Mouse (Mus musculus) kidney, embryonic 14.5 days (tissue): ENCODE results near the gene Myg1. TPM values are rescaled to one million over a fixed set of nuclear protein-coding genes. Genes with fewer than 3 reads are reported as not detected.

Experiments used
- ATAC-seq: fragments of 200-750 bp; cut with Nextera tagmentation; 2 replicates; pipeline ENCODE4 v1.8.0; 2017; ENCODE audit warnings: moderate number of reproducible peaks, mild to moderate bottlenecking, moderate TSS enrichment, moderate library complexity; ENCODE audit not compliant: low FRiP score, low TSS enrichment
- H3K27ac ChIP-seq: fragments of 300-500 bp; sonication (generic); 2 replicates; pipeline ENCODE4 v1.5.1; 2014; ENCODE audit warnings: low read depth, mild to moderate bottlenecking, low read length, moderate library complexity, mixed read lengths
- H3K27me3 ChIP-seq: fragments of 300-500 bp; sonication (generic); 2 replicates; pipeline ENCODE4 v1.6.1; 2014; ENCODE audit warnings: mild to moderate bottlenecking, low read length; ENCODE audit not compliant: control insufficient read depth, insufficient read depth
- H3K36me3 ChIP-seq: fragments of 300-500 bp; sonication (generic); 2 replicates; pipeline ENCODE4 v1.6.1; 2014; ENCODE audit warnings: low read length, mixed read lengths; ENCODE audit not compliant: control insufficient read depth, insufficient read depth
- H3K4me1 ChIP-seq: fragments of 300-500 bp; sonication (generic); 2 replicates; pipeline ENCODE4 v1.6.1; 2014; ENCODE audit warnings: low read length, mixed read lengths; ENCODE audit not compliant: control insufficient read depth, insufficient read depth
- H3K4me2 ChIP-seq: fragments of 300-500 bp; sonication (generic); replicated peaks from 2 replicates; pipeline ENCODE4 v1.6.1; 2014; ENCODE audit warnings: low read depth, mild to moderate bottlenecking, low read length
- H3K4me3 ChIP-seq: fragments of 300-500 bp; sonication (generic); 2 replicates; pipeline ENCODE4 v1.5.1; 2014; ENCODE audit warnings: mild to moderate bottlenecking, low read length
- H3K9ac ChIP-seq: fragments of 300-500 bp; sonication (generic); 2 replicates; pipeline ENCODE4 v1.6.1; 2014; ENCODE audit warnings: low read depth, mild to moderate bottlenecking, low read length, moderate library complexity
- H3K9me3 ChIP-seq: fragments of 300-500 bp; sonication (generic); 2 replicates; pipeline ENCODE4 v1.6.1; 2016; ENCODE audit warnings: low read length; ENCODE audit not compliant: control insufficient read depth
- WGBS: fragments of 180-500 bp; shearing (Covaris S2); extraction: QIAGEN DNeasy Blood & Tissue Kit; methylation state at CpG from one replicate; pipeline ENCODE4 v1.1.7; 2014; 5-methylcytosine and 5-hydroxymethylcytosine counted together
- polyA plus RNA-seq: library from polyadenylated mRNA; unstranded; fragments of >200 nt; fragmentation: Nextera tagmentation; extraction: Ambion mirVana; gene quantifications from 2 replicates; pipeline ENCODE4 v1.2.1, GENCODE M21; 2014

The Myg1 gene
- 117 and 129 TPM in 2 replicates for polyA plus RNA-seq

DNA sequence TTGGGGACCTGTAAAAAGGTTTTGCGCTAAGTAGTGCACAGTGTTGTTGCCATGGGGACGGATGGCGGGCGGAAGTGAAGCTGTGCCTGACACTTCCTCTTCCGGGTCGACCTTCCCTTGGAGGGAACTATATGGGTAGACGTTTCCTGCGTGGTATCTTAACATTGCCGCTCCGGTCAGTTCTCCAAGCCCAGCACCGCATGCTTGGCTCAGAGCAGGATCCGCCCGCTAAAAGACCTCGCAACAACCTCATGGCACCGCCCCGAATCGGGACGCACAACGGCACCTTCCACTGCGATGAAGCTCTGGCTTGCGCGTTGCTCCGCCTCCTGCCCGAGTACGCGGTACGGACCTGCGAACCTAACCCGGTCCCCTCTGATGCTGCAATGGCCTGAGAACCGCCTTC lies at the start of gene Myg1:
Gene Myg1 (plus strand): TSS at position 100 of the 406 bp plus-strand sequence.
- peak within 1 kb of the TSS; percentile 77 for H3K9ac ChIP-seq
- peak; percentile 93 for ATAC-seq
- H3K27me3 ChIP-seq: no peaks in the 10 kb centered on the region
- H3K4me3 ChIP-seq: peak within 1 kb of the TSS; percentile 78
- peak within 1 kb of the TSS; percentile 69 for H3K27ac ChIP-seq
- H3K36me3 ChIP-seq: peaks cover 58% of the 10 kb centered on the region
- under 1% methylated on average over 30 of the region's 30 CpGs for WGBS
- peak within 1 kb of the TSS; percentile 63 for H3K4me2 ChIP-seq
- no peaks in the 10 kb centered on the region for H3K9me3 ChIP-seq
- peaks cover 23% of the 10 kb centered on the region for H3K4me1 ChIP-seq

DNA sequence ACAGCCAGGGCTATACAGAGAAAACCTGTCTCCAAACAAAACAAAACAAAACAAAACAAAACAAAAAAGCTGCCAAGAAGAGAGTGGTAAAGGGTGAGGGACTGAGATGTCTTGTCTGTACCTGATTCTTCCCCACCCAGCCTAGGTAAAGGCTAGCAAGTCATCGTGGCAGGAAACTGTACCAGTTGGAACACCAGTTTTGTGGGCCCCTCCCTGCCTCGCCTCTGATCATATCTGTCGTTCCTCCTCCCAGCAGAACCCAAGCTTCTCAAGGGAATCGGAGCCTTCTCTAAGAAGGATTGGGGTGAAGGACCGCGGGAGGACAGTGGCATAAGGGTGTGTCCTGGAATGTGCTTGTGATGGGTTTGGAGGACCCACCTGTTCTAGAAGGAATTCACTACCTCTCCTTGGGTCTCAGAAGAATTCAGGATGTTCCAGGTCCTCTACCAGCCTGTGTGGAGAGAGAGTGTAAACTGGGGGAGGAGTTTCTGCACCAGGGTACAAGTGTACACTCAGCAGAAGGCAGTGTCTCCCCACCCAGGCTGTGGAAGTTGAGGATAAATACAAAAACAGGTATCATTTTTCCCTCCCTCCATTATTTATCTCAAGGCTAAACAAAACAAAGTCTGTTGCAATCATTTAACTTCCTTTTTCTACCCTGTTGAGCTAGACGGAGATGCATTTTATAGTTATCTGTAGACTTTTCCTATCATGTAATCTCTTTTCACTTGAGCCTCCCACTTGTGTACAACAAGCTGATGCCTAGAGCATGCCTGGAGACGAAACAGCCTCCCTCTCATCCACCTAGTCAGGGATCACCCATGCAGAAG lies 48.8 kb upstream of the Myg1 start:
- H3K4me1 ChIP-seq: peaks cover 14% of the 10 kb centered on the region
- WGBS: 82% methylated on average over 8 of the region's 8 CpGs
- peaks cover 12% of the 10 kb centered on the region for H3K36me3 ChIP-seq
- no peak overlapping the region for H3K27ac ChIP-seq
- H3K9ac ChIP-seq: no peak overlapping the region
- no peak overlapping the region for H3K4me3 ChIP-seq
- H3K27me3 ChIP-seq: no peaks in the 10 kb centered on the region
- no peak for ATAC-seq
- no peaks in the 10 kb centered on the region for H3K9me3 ChIP-seq
- H3K4me2 ChIP-seq: no peak overlapping the region

DNA sequence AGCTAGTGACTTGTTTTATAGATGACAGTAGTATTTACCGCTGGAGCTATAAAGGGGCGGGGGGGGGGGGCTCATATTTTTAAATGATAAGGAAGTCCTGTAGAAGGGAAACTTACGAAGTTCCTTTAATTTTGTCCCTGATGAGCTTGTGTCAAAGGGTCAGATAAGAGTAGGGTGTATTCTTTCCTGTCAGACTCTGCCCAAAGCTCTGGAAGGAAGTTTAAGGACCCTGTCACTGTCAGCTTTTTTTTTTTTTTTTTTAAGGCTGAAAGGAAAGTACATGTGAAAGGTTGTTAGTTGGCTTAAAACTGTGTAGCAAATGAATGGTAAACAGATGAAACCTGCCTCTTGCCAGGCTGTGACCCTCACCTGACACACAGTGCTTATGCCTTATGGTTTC lies 47.9 kb upstream of the Myg1 start:
- 75% methylated on average over 3 of the region's 3 CpGs for WGBS
- Histone ChIP-seq H3K4me1 (peaks cover 14% of the 10 kb centered on the region), H3K27ac (no peak overlapping the region), H3K4me3 (no peak overlapping the region), H3K9me3 (no peaks in the 10 kb centered on the region), H3K9ac (no peak overlapping the region), H3K27me3 (no peaks in the 10 kb centered on the region), H3K36me3 (peaks cover 12% of the 10 kb centered on the region), H3K4me2 (no peak overlapping the region)
- no peak for ATAC-seq

DNA sequence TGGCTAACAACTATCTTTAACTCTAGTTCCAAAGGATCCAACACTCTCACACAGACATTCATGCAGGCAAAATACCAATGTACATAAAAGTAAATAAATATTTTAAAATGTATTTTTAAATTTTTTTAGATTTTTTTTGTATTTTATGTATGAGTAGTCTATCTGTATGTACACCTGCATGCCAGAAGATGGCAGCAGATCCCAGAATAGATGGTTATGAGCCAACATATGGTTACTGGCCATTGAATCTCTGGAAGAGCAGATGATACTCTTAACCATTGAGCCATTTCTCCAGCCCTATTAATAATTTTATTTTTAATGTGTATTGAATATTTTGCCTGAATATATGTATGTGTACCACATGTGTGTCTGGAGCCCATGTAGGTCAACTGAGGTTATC lies 44.1 kb upstream of the Myg1 start:
- Histone ChIP-seq H3K36me3 (no peaks in the 10 kb centered on the region), H3K4me1 (0 out of 2 replicates have a peak, but pooled peaks cover 3% of the 10 kb centered on the region), H3K4me2 (no peak overlapping the region), H3K4me3 (no peak overlapping the region), H3K27me3 (no peaks in the 10 kb centered on the region), H3K27ac (no peak overlapping the region), H3K9me3 (no peaks in the 10 kb centered on the region), H3K9ac (no peak overlapping the region)
- no peak for ATAC-seq

DNA sequence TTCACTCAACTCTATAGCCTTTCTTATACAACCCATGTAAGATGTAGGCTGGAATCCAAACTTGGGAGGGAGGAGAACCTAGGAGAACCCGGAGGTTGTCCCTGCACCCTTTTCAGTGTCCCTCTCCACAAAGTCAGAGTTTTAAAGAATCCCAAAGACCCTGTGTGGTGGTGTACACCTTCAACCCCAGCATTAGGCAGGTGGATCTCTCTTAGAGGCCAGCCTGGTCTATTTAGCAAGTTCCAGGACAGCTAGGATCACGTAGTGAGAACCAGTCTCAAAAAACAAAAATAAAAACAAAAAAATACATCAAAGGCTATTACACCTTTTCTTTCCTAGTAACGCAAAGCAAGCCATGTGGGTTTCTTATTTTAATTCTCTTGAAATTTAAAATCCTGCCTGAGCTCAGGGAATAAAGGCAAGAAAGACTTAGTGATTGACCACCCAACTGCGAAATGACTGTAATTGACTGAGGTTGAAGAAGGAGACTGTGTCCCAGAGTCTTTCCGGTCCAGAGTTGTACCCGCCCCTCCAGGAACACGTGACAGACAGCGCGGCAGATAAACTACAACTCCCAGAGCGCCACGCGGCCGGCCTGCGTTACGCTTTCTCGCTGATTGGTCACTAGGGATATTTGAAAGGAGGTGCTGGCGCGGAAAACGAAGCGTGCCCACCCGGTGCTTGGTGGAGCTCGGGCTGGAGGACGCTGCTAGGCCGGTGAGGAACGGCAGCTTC lies 35.7 kb upstream of the Myg1 start, which contains the start of gene Espl1:
Gene Espl1 (plus strand): TSS at position 634 of the 735 bp plus-strand sequence.
- Histone ChIP-seq H3K9ac (peak within 1 kb of the TSS; percentile 67), H3K4me2 (peak within 1 kb of the TSS; percentile 67), H3K27ac (no peak within 1 kb of the TSS)

DNA sequence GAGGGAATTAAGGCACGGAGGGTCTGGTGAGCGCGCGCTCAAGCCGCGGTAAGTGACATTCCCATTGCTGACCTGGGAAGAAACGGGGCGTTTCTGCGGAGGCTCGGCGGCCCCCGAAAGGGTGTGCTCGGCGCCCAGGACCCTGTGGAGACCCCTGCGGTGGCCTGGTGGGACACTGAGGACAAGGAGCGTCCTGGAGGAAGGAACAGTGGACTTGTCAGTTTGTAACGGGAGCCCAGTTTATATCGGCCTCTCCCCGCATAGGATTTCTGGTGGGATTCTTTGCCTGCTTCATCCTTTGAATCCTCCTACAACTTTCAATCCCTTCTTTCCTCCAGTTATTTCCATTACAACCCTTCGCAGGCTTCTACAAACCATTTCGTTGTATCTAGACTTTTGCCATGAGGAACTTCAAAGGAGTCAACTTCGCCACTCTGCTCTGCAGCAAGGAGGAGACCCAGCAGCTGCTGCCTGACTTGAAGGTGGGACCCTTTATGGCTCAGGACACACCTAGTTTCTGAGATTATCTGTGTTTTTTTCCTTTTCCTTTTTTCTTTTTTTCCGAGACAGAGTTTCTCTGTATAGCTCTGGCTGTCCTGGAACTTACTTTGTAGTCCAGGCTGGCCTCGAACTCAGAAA lies 35.0 kb upstream of the Myg1 start:
- H3K4me1 ChIP-seq: no peaks in the 10 kb centered on the region
- H3K4me2 ChIP-seq: peak overlapping the region; percentile 67
- peak; percentile 69; the same call in 1 of the 2 replicates for ATAC-seq
- H3K9me3 ChIP-seq: no peaks in the 10 kb centered on the region
- WGBS: 5% methylated on average over 24 of the region's 24 CpGs
- H3K9ac ChIP-seq: peak overlapping the region; percentile 67
- H3K27me3 ChIP-seq: no peaks in the 10 kb centered on the region
- peak overlapping the region; percentile 72 for H3K4me3 ChIP-seq
- H3K27ac ChIP-seq: no peak overlapping the region
- peaks cover 36% of the 10 kb centered on the region for H3K36me3 ChIP-seq

More for the DNA sequence above, 35.7 kb upstream of the Myg1 start, which contains the start of gene Espl1:
- Histone ChIP-seq H3K9me3 (no peaks in the 10 kb centered on the region), H3K36me3 (peaks cover 30% of the 10 kb centered on the region), H3K27me3 (no peaks in the 10 kb centered on the region), H3K4me3 (peak within 1 kb of the TSS; percentile 72), H3K4me1 (no peaks in the 10 kb centered on the region)
- peak; percentile 98 for ATAC-seq
- WGBS: 6% methylated on average over 25 of the region's 25 CpGs

DNA sequence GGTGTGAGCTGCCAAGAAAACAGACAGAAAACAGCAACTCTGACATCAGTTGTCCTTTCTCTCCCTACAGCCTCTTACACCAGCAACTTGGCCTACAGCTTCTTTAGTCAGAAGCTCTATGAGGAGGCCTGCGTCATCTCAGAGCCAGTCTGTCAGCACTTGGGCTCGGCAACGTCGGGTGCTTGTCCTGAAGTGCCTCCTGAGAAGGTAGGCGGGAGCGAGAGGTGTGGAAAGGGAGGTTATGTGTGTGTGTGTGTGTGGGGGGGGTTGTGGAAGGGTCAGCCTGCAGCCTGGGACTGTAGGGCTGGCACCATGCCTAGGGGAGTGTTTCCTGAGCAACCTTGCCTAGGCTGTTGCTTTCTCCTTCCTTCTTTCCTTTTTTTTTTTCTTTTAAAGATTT lies 29.0 kb upstream of the Myg1 start:
- H3K4me3 ChIP-seq: no peak overlapping the region
- ATAC-seq: no peak

DNA sequence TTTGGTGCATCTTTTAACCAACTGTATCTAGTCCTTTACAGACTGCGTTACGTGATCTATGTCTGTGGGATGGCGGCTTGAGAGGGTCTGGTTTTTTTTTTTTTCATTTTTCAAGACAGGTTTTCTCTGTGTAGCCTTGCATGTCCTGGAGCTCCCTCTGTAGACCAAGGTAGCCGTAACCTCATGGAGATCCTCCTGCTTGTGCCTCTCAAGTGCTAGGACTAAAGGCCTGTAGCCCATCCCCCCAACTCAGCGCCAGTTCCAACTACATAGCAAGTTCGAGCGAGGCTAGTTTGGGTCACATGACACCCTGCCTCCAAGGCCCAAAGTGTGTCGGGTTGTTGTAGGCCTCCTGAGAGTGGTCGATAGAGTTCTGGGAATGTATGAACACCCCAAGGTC lies 22.8 kb upstream of the Myg1 start:
- no peaks in the 10 kb centered on the region for H3K9me3 ChIP-seq
- H3K9ac ChIP-seq: no peak overlapping the region
- no peaks in the 10 kb centered on the region for H3K4me1 ChIP-seq
- no peak for ATAC-seq
- no peak overlapping the region for H3K4me2 ChIP-seq
- WGBS: 87% methylated on average over 9 of the region's 9 CpGs
- H3K4me3 ChIP-seq: no peak overlapping the region
- H3K27ac ChIP-seq: no peak overlapping the region
- H3K36me3 ChIP-seq: peaks cover 69% of the 10 kb centered on the region
- no peaks in the 10 kb centered on the region for H3K27me3 ChIP-seq

More for the DNA sequence above, 29.0 kb upstream of the Myg1 start:
- Histone ChIP-seq H3K27me3 (no peaks in the 10 kb centered on the region), H3K9ac (no peak overlapping the region), H3K4me1 (no peaks in the 10 kb centered on the region), H3K27ac (no peak overlapping the region), H3K9me3 (no peaks in the 10 kb centered on the region), H3K36me3 (peaks cover 81% of the 10 kb centered on the region), H3K4me2 (no peak overlapping the region)
- WGBS: 81% methylated on average over 6 of the region's 6 CpGs
